Mouse (Mus musculus) heart, adult 2 months (tissue): ENCODE measurements around the gene Slc10a1. TPM values are rescaled to one million over a fixed set of nuclear protein-coding genes. Genes with fewer than 3 reads are reported as not detected.
"Not testable (repeated sequence)": the region's sequence is repeated elsewhere in the genome, so short reads cannot be mapped to it uniquely, and the experiment has no call there.

Source experiments
- DNase-seq, 2 experiments: peaks; one replicate each; pipeline ENCODE4 v3.0.0; 2021
- H3K27ac ChIP-seq: fragments of 200-600 bp; 2 replicates; pipeline ENCODE4 v1.8.1; 2022
- H3K27me3 ChIP-seq: fragments of 200-500 bp; 2 replicates; pipeline ENCODE4 v1.6.1; 2012; ENCODE audit warnings: mild to moderate bottlenecking, low read length, inconsistent platforms, mixed read lengths; ENCODE audit not compliant: control insufficient read depth, insufficient read depth
- H3K36me3 ChIP-seq: fragments of 200-500 bp; 2 replicates; pipeline ENCODE4 v1.6.1; 2012; ENCODE audit warnings: low read length, inconsistent platforms; ENCODE audit not compliant: control insufficient read depth, insufficient read depth
- H3K4me1 ChIP-seq: fragments of 200-500 bp; 2 replicates; pipeline ENCODE4 v1.6.1; 2011; ENCODE audit warnings: low read length; ENCODE audit not compliant: control insufficient read depth, insufficient read depth
- H3K4me3 ChIP-seq: fragments of 200-600 bp; 2 replicates; pipeline ENCODE4 v1.8.1; 2022
- H3K79me2 ChIP-seq: fragments of 200-500 bp; replicated peaks from 2 replicates; pipeline ENCODE4 v1.6.1; 2012; ENCODE audit warnings: mild to moderate bottlenecking, inconsistent platforms, low read length, moderate library complexity, mixed read lengths; ENCODE audit not compliant: control insufficient read depth, insufficient read depth
- H3K9ac ChIP-seq: fragments of 200-500 bp; 2 replicates; pipeline ENCODE4 v1.6.1; 2012; ENCODE audit warnings: low read depth, mild to moderate bottlenecking, control low read depth, inconsistent platforms, low read length, mixed read lengths
- CTCF ChIP-seq: fragments of 200-600 bp; IDR thresholded peaks from 2 replicates; pipeline ENCODE4 v1.8.1; 2022; ENCODE audit warnings: antibody characterized with exemption, mild to moderate bottlenecking, moderate library complexity
- EP300 ChIP-seq: fragments of 200-500 bp; IDR thresholded peaks from 2 replicates; pipeline ENCODE4 v1.6.1; 2011; ENCODE audit warnings: low read depth, low read length, control low read depth; ENCODE audit not compliant: insufficient read depth
- POLR2A ChIP-seq: fragments of 200-500 bp; IDR thresholded peaks from 2 replicates; pipeline ENCODE4 v1.6.1; 2011; ENCODE audit warnings: mild to moderate bottlenecking, low read depth, low read length, control low read depth; ENCODE audit not compliant: insufficient read depth
- WGBS: fragments of 180-500 bp; shearing (Covaris S2); methylation state at CpG from one replicate; pipeline ENCODE4 v1.1.7; 2018; 5-methylcytosine and 5-hydroxymethylcytosine counted together
- intact Hi-C: fragments of 180-260 bp; cut with DNase I; formaldehyde crosslinking; loops from one replicate; pipeline ENCODE4 v1.15.1; 2025
- polyA plus RNA-seq: library from polyadenylated mRNA; depleted of rRNA; stranded (reverse); fragments of >200 nt; gene quantifications from 2 replicates; pipeline ENCODE4 v1.2.3, GENCODE M21; 2012
- total RNA-seq, 2 experiments: library from RNA; stranded (reverse); gene quantifications; 2 replicates each; pipeline ENCODE4 v1.2.3; 2021

Slc10a1 gene
- total and polyA plus RNA-seq, 3 experiments = not detected

GRCm38 (mm10) chr12:80957961-80958360, 10.5 kb downstream of the Slc10a1 start:
- intact Hi-C loops = no loop called here

GRCm38 (mm10) chr12:80956039-80956438, 12.5 kb downstream of the Slc10a1 start:
- WGBS = 78% methylated on average over 3 of the region's 3 CpGs
- intact Hi-C loops = no loop called here
- H3K4me3 ChIP-seq = no peak overlapping the region
- H3K4me1 ChIP-seq = peaks cover 7% of the 10 kb centered on the region
- peaks cover 2% of the 10 kb centered on the region; the same call in 1 of the 2 replicates for H3K79me2 ChIP-seq
- no peak for DNase-seq
- peaks cover 57% of the 10 kb centered on the region for H3K36me3 ChIP-seq
- no peak; the same call in 1 of the 2 replicates for TF ChIP-seq POLR2A
- TF ChIP-seq CTCF = no peak
- no peak for TF ChIP-seq EP300
- H3K9ac ChIP-seq = no peak overlapping the region
- no peak overlapping the region for H3K27ac ChIP-seq
- H3K27me3 ChIP-seq = no peaks in the 10 kb centered on the region

More at GRCm38 (mm10) chr12:80957961-80958360, 10.5 kb downstream of the Slc10a1 start:
- Histone ChIP-seq H3K4me1 (peaks cover 3% of the 10 kb centered on the region; the same call in 1 of the 2 replicates), H3K79me2 (no peaks in the 10 kb centered on the region), H3K36me3 (peaks cover 39% of the 10 kb centered on the region), H3K27me3 (no peaks in the 10 kb centered on the region), H3K27ac (no peak overlapping the region), H3K4me3 (no peak overlapping the region), H3K9ac (no peak overlapping the region)
- TF ChIP-seq EP300 (no peak), CTCF (no peak), POLR2A (no peak)
- no peak for DNase-seq
- 74% methylated on average over 4 of the region's 4 CpGs for WGBS

GRCm38 (mm10) chr12:80952526-80952925, 16.0 kb downstream of the Slc10a1 start:
- 64% methylated on average over 1 of the region's 1 CpGs for WGBS
- Histone ChIP-seq H3K36me3 (peaks cover 78% of the 10 kb centered on the region), H3K4me1 (peaks cover 10% of the 10 kb centered on the region), H3K9ac (no peak overlapping the region), H3K27me3 (no peaks in the 10 kb centered on the region), H3K27ac (no peak overlapping the region), H3K79me2 (peaks cover 2% of the 10 kb centered on the region; the same call in 1 of the 2 replicates), H3K4me3 (no peak overlapping the region)
- no peak for DNase-seq
- TF ChIP-seq POLR2A (no peak; the same call in 1 of the 2 replicates), EP300 (no peak), CTCF (no peak)
- intact Hi-C loops = no loop called here

- peaks cover 13% of the 10 kb centered on the region for H3K4me1 ChIP-seq
- H3K27ac ChIP-seq = no peak overlapping the region
- no peak overlapping the region for H3K4me3 ChIP-seq
- H3K9ac ChIP-seq = no peak overlapping the region
- H3K27me3 ChIP-seq = no peaks in the 10 kb centered on the region
- TF ChIP-seq EP300 = no peak
- TF ChIP-seq POLR2A = no peak
- peaks cover 2% of the 10 kb centered on the region for H3K79me2 ChIP-seq
- WGBS = 85% methylated on average over 3 of the region's 3 CpGs
- no peak for DNase-seq
- peaks cover 79% of the 10 kb centered on the region for H3K36me3 ChIP-seq
- intact Hi-C loops = no loop called here
Observed at GRCm38 (mm10) chr12:80951640-80952219, 16.8 kb downstream of the Slc10a1 start.

GRCm38 (mm10) chr12:80949603-80950002, 18.9 kb downstream of the Slc10a1 start:
- H3K79me2 ChIP-seq, H3K27me3 ChIP-seq, H3K4me3 ChIP-seq, H3K9ac ChIP-seq, intact Hi-C loops, DNase-seq, H3K27ac ChIP-seq: not testable (repeated sequence)
- H3K36me3 ChIP-seq = peaks cover 70% of the 10 kb centered on the region
- 84% methylated on average over 16 of the region's 16 CpGs for WGBS
- H3K4me1 ChIP-seq = peaks cover 13% of the 10 kb centered on the region

- no peaks in the 10 kb centered on the region for H3K27me3 ChIP-seq
- H3K27ac ChIP-seq = no peak overlapping the region
- DNase-seq = no peak
- 80% methylated on average over 18 of the region's 18 CpGs for WGBS
- TF ChIP-seq CTCF (no peak), EP300 (no peak), POLR2A (no peak)
- peaks cover 56% of the 10 kb centered on the region for H3K36me3 ChIP-seq
- no peak overlapping the region for H3K9ac ChIP-seq
- peaks cover 2% of the 10 kb centered on the region for H3K79me2 ChIP-seq
- intact Hi-C loops = no loop called here
- no peak overlapping the region for H3K4me3 ChIP-seq
- peaks cover 11% of the 10 kb centered on the region for H3K4me1 ChIP-seq
Observed at GRCm38 (mm10) chr12:80948202-80948601, 20.3 kb downstream of the Slc10a1 start.
